Mouse (Mus musculus) midbrain, embryonic 12.5 days (tissue): ENCODE measurements around the gene Barhl1. TPM values are rescaled to one million over a fixed set of nuclear protein-coding genes. Genes with fewer than 3 reads are reported as not detected.

Experiments used
- ATAC-seq: fragments of 200-750 bp; cut with Nextera tagmentation; 2 replicates; pipeline ENCODE4 v1.8.0; 2017; ENCODE audit warnings: low read depth, moderate TSS enrichment, moderate library complexity; ENCODE audit not compliant: low FRiP score
- H3K27ac ChIP-seq: fragments of 300-500 bp; sonication (generic); replicated peaks from 2 replicates; pipeline ENCODE4 v1.5.1; 2016; ENCODE audit warnings: mild to moderate bottlenecking
- H3K27me3 ChIP-seq: fragments of 300-500 bp; sonication (generic); 2 replicates; pipeline ENCODE4 v1.6.1; 2016; ENCODE audit warnings: mild to moderate bottlenecking
- H3K36me3 ChIP-seq: fragments of 300-500 bp; sonication (generic); 2 replicates; pipeline ENCODE4 v1.6.1; 2016
- H3K4me1 ChIP-seq: fragments of 300-500 bp; sonication (generic); 2 replicates; pipeline ENCODE4 v1.6.1; 2016
- H3K4me2 ChIP-seq: fragments of 300-500 bp; sonication (generic); replicated peaks from 2 replicates; pipeline ENCODE4 v1.6.1; 2016; ENCODE audit warnings: mild to moderate bottlenecking, moderate library complexity
- H3K4me3 ChIP-seq: fragments of 300-500 bp; sonication (generic); 2 replicates; pipeline ENCODE4 v1.5.1; 2016; ENCODE audit warnings: mild to moderate bottlenecking
- H3K9ac ChIP-seq: fragments of 300-500 bp; sonication (generic); replicated peaks from 2 replicates; pipeline ENCODE4 v1.6.1; 2016; ENCODE audit warnings: mild to moderate bottlenecking, moderate library complexity
- H3K9me3 ChIP-seq: fragments of 300-500 bp; sonication (generic); 2 replicates; pipeline ENCODE4 v1.6.1; 2016; ENCODE audit warnings: mild to moderate bottlenecking
- WGBS: fragments of 180-500 bp; shearing (Covaris S2); methylation state at CpG from one replicate; pipeline ENCODE4 v1.1.7; 2016; 5-methylcytosine and 5-hydroxymethylcytosine counted together
- polyA plus RNA-seq: library from polyadenylated mRNA; unstranded; fragments of >200 nt; fragmentation: Nextera tagmentation; extraction: Ambion mirVana; gene quantifications from 2 replicates; pipeline ENCODE4 v1.2.1, GENCODE M21; 2016

Barhl1 gene
- polyA plus RNA-seq, 1 experiment from 2014 or later = 32.5 TPM

- 0 out of 2 replicates have a peak, but pooled peaks cover 6% of the 10 kb centered on the region for H3K36me3 ChIP-seq
- no peaks in the 10 kb centered on the region for H3K9me3 ChIP-seq
- peaks cover 99% of the 10 kb centered on the region for H3K27me3 ChIP-seq
- H3K9ac ChIP-seq = peak overlapping the region; percentile 51; the same call in 1 of the 2 replicates
- H3K4me1 ChIP-seq = peaks cover 56% of the 10 kb centered on the region
- peak overlapping the region; percentile 84 for H3K27ac ChIP-seq
- ATAC-seq = no peak
- WGBS = 6% methylated on average over 25 of the region's 25 CpGs
- H3K4me2 ChIP-seq = peak overlapping the region; percentile 54
- H3K4me3 ChIP-seq = peak overlapping the region; percentile 42
Observed at GRCm38 (mm10) chr2:28909818-28910710, 6.4 kb downstream of the Barhl1 start.

GRCm38 (mm10) chr2:28909186-28909817, 7.2 kb downstream of the Barhl1 start:
- Histone ChIP-seq H3K9me3 (no peaks in the 10 kb centered on the region), H3K4me1 (peaks cover 62% of the 10 kb centered on the region), H3K4me3 (peak overlapping the region; percentile 42), H3K4me2 (peak overlapping the region; percentile 54), H3K27ac (peak overlapping the region; percentile 84), H3K27me3 (peaks cover 99% of the 10 kb centered on the region), H3K36me3 (peaks cover 11% of the 10 kb centered on the region; the same call in 1 of the 2 replicates), H3K9ac (peak overlapping the region; percentile 51)
- 2% methylated on average over 39 of the region's 41 CpGs for WGBS
- no peak for ATAC-seq

DNA sequence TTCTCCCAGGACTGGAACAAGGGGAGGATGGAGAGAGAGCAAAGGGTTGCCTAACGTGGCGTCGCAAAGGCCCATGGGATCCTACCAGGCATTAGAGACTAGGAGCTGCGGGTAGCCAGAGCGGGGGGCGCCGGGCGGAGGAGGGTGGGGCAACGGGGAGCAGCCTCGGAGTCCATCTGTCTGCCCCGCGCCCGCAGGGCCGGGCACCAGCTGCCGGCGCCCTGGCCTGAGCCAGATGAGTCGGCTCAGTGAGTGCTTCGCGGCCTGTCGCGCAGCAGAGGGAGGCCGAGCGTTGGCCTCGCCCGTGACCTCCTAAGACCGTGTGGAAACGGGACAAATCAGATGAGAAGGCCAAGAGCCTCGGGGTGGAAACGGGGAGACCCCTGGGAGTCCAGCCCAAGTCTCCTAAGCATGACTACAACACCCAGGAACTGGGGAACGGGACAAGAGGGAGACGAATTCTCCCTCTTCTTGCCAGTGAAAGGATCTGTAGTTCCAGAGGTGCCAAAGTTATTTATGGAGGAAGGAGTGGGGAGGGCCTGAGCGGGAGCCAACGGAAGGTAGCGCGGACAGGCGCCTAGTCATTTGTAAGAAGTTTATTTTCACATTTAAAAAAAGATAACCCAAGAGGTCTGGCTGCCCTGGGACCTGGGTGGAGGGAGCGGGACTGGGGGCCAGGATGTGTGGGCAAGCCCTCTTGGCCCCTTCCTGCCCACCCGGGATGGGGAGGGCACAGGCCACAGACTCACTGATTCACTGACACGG, 7.9 kb downstream of the Barhl1 start:
- H3K9ac ChIP-seq = peak overlapping the region; percentile 51
- peak overlapping the region; percentile 54 for H3K4me2 ChIP-seq
- peaks cover 99% of the 10 kb centered on the region for H3K27me3 ChIP-seq
- H3K36me3 ChIP-seq = peaks cover 12% of the 10 kb centered on the region; the same call in 1 of the 2 replicates
- no peaks in the 10 kb centered on the region for H3K9me3 ChIP-seq
- ATAC-seq = peak; percentile 78
- WGBS = 1% methylated on average over 39 of the region's 39 CpGs
- peak overlapping the region; percentile 84 for H3K27ac ChIP-seq
- H3K4me1 ChIP-seq = peaks cover 66% of the 10 kb centered on the region
- H3K4me3 ChIP-seq = peak overlapping the region; percentile 42

DNA sequence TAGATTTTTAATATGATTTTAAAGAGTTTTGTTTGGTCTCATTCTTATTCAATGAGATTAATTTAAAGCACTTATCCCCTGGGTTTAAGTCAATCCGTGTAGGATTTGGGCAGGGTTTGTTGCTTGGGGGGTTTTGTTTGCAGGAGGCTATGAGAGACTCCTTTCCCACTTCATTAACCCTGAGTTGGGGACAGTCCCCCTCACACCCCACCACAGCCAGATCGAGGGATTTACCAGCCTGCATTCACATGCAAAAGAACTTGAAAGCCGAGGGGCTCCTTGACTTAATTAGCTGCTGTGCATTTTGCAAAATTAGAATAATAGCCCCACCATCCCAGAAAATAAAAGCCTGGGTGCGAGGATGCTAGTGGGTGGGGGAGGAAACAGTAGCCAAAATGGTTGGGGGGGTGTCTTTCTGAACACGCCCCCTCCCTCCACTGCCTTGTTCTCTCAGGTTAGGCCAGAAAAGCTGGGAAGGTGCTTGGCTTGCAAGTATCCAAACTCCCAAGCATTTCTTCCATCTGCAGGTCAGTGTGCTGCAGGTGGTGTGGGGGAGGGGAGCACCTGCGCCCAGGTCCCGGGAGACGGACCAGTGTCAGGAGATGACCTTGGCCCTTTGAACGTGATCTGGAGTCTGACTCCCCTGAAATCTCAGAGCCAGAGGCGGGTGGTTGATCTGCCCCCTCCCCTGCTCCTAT, 8.6 kb downstream of the Barhl1 start:
- peak; percentile 68 for ATAC-seq
- Histone ChIP-seq H3K4me1 (peaks cover 66% of the 10 kb centered on the region), H3K36me3 (peaks cover 12% of the 10 kb centered on the region; the same call in 1 of the 2 replicates), H3K27ac (peak overlapping the region; percentile 84), H3K27me3 (peaks cover 99% of the 10 kb centered on the region), H3K4me2 (peak overlapping the region; percentile 54), H3K9ac (peak overlapping the region; percentile 51; the same call in 1 of the 2 replicates), H3K9me3 (no peaks in the 10 kb centered on the region), H3K4me3 (peak overlapping the region; percentile 42)
- WGBS = 2% methylated on average over 10 of the region's 10 CpGs

DNA sequence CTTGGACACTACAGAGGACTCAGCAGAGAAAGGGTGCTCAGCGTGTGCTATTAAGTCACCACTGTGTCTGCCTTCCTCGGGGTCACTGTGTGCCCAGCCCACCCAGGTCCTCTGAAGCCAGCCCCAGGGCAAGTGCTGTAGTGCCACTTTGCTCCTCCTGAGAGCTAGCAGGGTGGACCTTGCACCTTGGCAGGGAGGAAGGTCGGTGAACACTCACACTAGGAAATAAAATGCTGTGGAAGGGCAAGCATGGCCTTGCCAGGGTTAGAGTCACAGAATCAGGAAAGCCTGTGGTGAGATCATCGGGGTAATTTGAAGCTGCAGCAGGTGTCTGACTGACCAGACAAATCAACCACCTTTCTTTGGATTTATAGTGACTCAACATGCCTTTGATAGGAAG, 10.9 kb downstream of the Barhl1 start:
- no peak for ATAC-seq
- 44% methylated on average over 4 of the region's 4 CpGs for WGBS
- Histone ChIP-seq H3K36me3 (peaks cover 12% of the 10 kb centered on the region; the same call in 1 of the 2 replicates), H3K9me3 (no peaks in the 10 kb centered on the region), H3K4me2 (no peak overlapping the region), H3K4me1 (peaks cover 50% of the 10 kb centered on the region), H3K9ac (no peak overlapping the region), H3K27me3 (peaks cover 98% of the 10 kb centered on the region), H3K4me3 (no peak overlapping the region), H3K27ac (no peak overlapping the region)

GRCm38 (mm10) chr2:28904786-28905185, 11.7 kb downstream of the Barhl1 start:
- Histone ChIP-seq H3K36me3 (peaks cover 12% of the 10 kb centered on the region; the same call in 1 of the 2 replicates), H3K4me3 (no peak overlapping the region), H3K27me3 (peaks cover 98% of the 10 kb centered on the region), H3K27ac (no peak overlapping the region), H3K4me1 (peaks cover 50% of the 10 kb centered on the region), H3K9ac (no peak overlapping the region), H3K4me2 (no peak overlapping the region), H3K9me3 (no peaks in the 10 kb centered on the region)
- WGBS = 58% methylated on average over 9 of the region's 9 CpGs
- ATAC-seq = no peak

- no peak overlapping the region for H3K9ac ChIP-seq
- H3K4me1 ChIP-seq = peaks cover 42% of the 10 kb centered on the region
- peaks cover 98% of the 10 kb centered on the region for H3K27me3 ChIP-seq
- 82% methylated on average over 5 of the region's 5 CpGs for WGBS
- peaks cover 12% of the 10 kb centered on the region; the same call in 1 of the 2 replicates for H3K36me3 ChIP-seq
- no peak overlapping the region for H3K27ac ChIP-seq
- no peak overlapping the region for H3K4me3 ChIP-seq
- H3K9me3 ChIP-seq = no peaks in the 10 kb centered on the region
- no peak overlapping the region for H3K4me2 ChIP-seq
- ATAC-seq = no peak
Observed at GRCm38 (mm10) chr2:28903871-28904270, 12.6 kb downstream of the Barhl1 start.

- H3K9me3 ChIP-seq = no peaks in the 10 kb centered on the region
- no peak for ATAC-seq
- H3K4me2 ChIP-seq = no peak overlapping the region
- WGBS = 86% methylated on average over 8 of the region's 8 CpGs
- no peak overlapping the region for H3K27ac ChIP-seq
- H3K4me1 ChIP-seq = peaks cover 27% of the 10 kb centered on the region
- peaks cover 20% of the 10 kb centered on the region for H3K36me3 ChIP-seq
- H3K4me3 ChIP-seq = no peak overlapping the region
- H3K9ac ChIP-seq = no peak overlapping the region
- peaks cover 97% of the 10 kb centered on the region for H3K27me3 ChIP-seq
Observed at GRCm38 (mm10) chr2:28902291-28902690, 14.2 kb downstream of the Barhl1 start.

- Histone ChIP-seq H3K4me3 (no peak overlapping the region), H3K4me2 (no peak overlapping the region), H3K27ac (no peak overlapping the region), H3K4me1 (peaks cover 16% of the 10 kb centered on the region), H3K27me3 (peaks cover 92% of the 10 kb centered on the region), H3K9me3 (no peaks in the 10 kb centered on the region), H3K36me3 (peaks cover 35% of the 10 kb centered on the region), H3K9ac (no peak overlapping the region)
- no peak for ATAC-seq
- WGBS = 73% methylated on average over 4 of the region's 4 CpGs
Observed at GRCm38 (mm10) chr2:28897340-28897899, 19.0 kb downstream of the Barhl1 start.

- Histone ChIP-seq H3K4me3 (no peak overlapping the region), H3K36me3 (peaks cover 35% of the 10 kb centered on the region)
- WGBS = 91% methylated on average over 7 of the region's 7 CpGs
Observed at GRCm38 (mm10) chr2:28895876-28896275, 20.6 kb downstream of the Barhl1 start.

GRCm38 (mm10) chr2:28893526-28893925, 22.9 kb downstream of the Barhl1 start:
- Histone ChIP-seq H3K4me3 (no peak overlapping the region), H3K4me2 (no peak overlapping the region), H3K27ac (peak overlapping the region; percentile 43; the same call in 1 of the 2 replicates), H3K4me1 (peaks cover 23% of the 10 kb centered on the region), H3K9me3 (no peaks in the 10 kb centered on the region), H3K36me3 (peaks cover 45% of the 10 kb centered on the region), H3K9ac (no peak overlapping the region), H3K27me3 (peaks cover 79% of the 10 kb centered on the region)
- WGBS = 23% methylated on average over 6 of the region's 6 CpGs
- peak; percentile 73 for ATAC-seq

More at GRCm38 (mm10) chr2:28895876-28896275, 20.6 kb downstream of the Barhl1 start:
- Histone ChIP-seq H3K4me2 (no peak overlapping the region), H3K4me1 (peaks cover 16% of the 10 kb centered on the region), H3K27ac (no peak overlapping the region), H3K27me3 (peaks cover 83% of the 10 kb centered on the region), H3K9me3 (no peaks in the 10 kb centered on the region), H3K9ac (no peak overlapping the region)
- no peak for ATAC-seq
